Mouse (Mus musculus) forebrain, embryonic 14.5 days (tissue): ENCODE measurements around the gene Prkar1a. TPM values are rescaled to one million over a fixed set of nuclear protein-coding genes. Genes with fewer than 3 reads are reported as not detected.
A peak's percentile ranks its signal among the peaks of the same experiment; 100 is the strongest.

Source experiments
- ATAC-seq: fragments of 200-750 bp; cut with Nextera tagmentation; 2 replicates; pipeline ENCODE4 v1.8.0; 2017; ENCODE audit warnings: mild to moderate bottlenecking, moderate library complexity
- DNase-seq: peaks from one replicate; pipeline ENCODE4 v3.0.0-alpha.2; 2015; ENCODE audit warnings: low spot score
- H3K27ac ChIP-seq: fragments of 300-500 bp; sonication (generic); 2 replicates; pipeline ENCODE4 v1.5.1; 2014; ENCODE audit warnings: low read depth, mild to moderate bottlenecking, control low read depth, low read length, moderate library complexity
- H3K27me3 ChIP-seq: fragments of 300-500 bp; sonication (generic); replicated peaks from 2 replicates; pipeline ENCODE4 v1.6.1; 2014; ENCODE audit warnings: low read length, control low read depth, mixed read lengths; ENCODE audit not compliant: control insufficient read depth, insufficient read depth
- H3K36me3 ChIP-seq: fragments of 300-500 bp; sonication (generic); 2 replicates; pipeline ENCODE4 v1.6.1; 2014; ENCODE audit warnings: low read length, control low read depth; ENCODE audit not compliant: control insufficient read depth, insufficient read depth
- H3K4me1 ChIP-seq: fragments of 300-500 bp; sonication (generic); 2 replicates; pipeline ENCODE4 v1.6.1; 2014; ENCODE audit warnings: antibody characterized with exemption, low read length, control low read depth; ENCODE audit not compliant: control insufficient read depth, insufficient read depth
- H3K4me2 ChIP-seq: fragments of 300-500 bp; sonication (generic); 2 replicates; pipeline ENCODE4 v1.6.1; 2014; ENCODE audit warnings: mild to moderate bottlenecking, control low read depth, low read length
- H3K4me3 ChIP-seq: fragments of 300-500 bp; sonication (generic); 2 replicates; pipeline ENCODE4 v1.5.1; 2014; ENCODE audit warnings: low read depth, low read length, control low read depth
- H3K9ac ChIP-seq: fragments of 300-500 bp; sonication (generic); 2 replicates; pipeline ENCODE4 v1.6.1; 2014; ENCODE audit warnings: mild to moderate bottlenecking, low read length, control low read depth, moderate library complexity
- H3K9me3 ChIP-seq: fragments of 300-500 bp; sonication (generic); replicated peaks from 2 replicates; pipeline ENCODE4 v1.6.1; 2016; ENCODE audit warnings: low read length, control low read depth, mixed read lengths; ENCODE audit not compliant: control insufficient read depth
- WGBS: fragments of 180-500 bp; shearing (Covaris S2); extraction: QIAGEN DNeasy Blood & Tissue Kit; methylation state at CpG from one replicate; pipeline ENCODE4 v1.1.7; 2014; 5-methylcytosine and 5-hydroxymethylcytosine counted together
- polyA plus RNA-seq: library from polyadenylated mRNA; unstranded; fragments of >200 nt; fragmentation: Nextera tagmentation; extraction: Ambion mirVana; gene quantifications from 2 replicates; pipeline ENCODE4 v1.2.1, GENCODE M21; 2014

Gene Prkar1a
- polyA plus RNA-seq, 1 experiment from 2014 or later = 504 TPM

DNA sequence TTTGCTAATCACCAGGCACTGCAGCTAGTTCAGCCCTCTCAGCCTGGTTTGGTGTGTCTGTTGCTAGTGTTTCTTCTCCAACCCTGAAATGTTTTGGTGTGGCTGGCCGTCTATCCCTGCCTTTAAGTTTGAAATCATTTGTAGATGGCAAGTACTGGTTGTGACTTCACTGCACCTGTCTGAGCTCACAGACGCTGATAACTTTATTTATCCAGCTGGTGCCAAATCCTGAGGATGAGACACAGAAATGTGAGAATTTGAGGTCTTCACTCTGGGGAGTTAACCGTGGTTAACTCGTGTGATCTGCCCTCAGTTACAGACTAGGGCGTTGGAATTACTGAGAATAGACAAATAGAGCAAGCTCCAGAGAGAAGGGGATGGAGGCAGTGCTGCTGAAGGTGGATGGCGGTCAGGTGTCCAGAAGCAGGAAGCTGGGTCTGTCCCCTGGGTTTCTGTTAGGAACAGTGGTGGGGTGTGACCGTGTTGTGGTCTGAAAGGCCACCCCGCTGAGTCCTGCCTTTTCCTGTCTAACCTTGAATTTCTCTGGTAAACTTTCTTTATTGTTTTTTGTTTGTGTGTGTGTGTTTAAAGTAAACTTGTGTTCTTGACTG is 19.0 kb downstream of the Prkar1a start:
- Histone ChIP-seq H3K27ac (no peak overlapping the region), H3K4me2 (no peak overlapping the region), H3K36me3 (peaks cover 81% of the 10 kb centered on the region)

GRCm38 (mm10) chr11:109669149-109669708 is 20.0 kb downstream of the Prkar1a start:
- Histone ChIP-seq H3K4me1 (no peaks in the 10 kb centered on the region), H3K4me2 (no peak overlapping the region), H3K4me3 (no peak overlapping the region), H3K27ac (no peak overlapping the region), H3K27me3 (no peaks in the 10 kb centered on the region), H3K9ac (no peak overlapping the region), H3K9me3 (no peaks in the 10 kb centered on the region), H3K36me3 (peaks cover 71% of the 10 kb centered on the region)
- ATAC-seq = no peak
- WGBS = 90% methylated on average over 8 of the region's 8 CpGs
- DNase-seq = no peak

More for the DNA sequence above, 19.0 kb downstream of the Prkar1a start:
- H3K27me3 ChIP-seq = no peaks in the 10 kb centered on the region
- DNase-seq = no peak
- H3K4me3 ChIP-seq = no peak overlapping the region
- 88% methylated on average over 8 of the region's 8 CpGs for WGBS
- no peaks in the 10 kb centered on the region for H3K4me1 ChIP-seq
- no peak for ATAC-seq
- no peak overlapping the region for H3K9ac ChIP-seq
- no peaks in the 10 kb centered on the region for H3K9me3 ChIP-seq

- peaks cover 60% of the 10 kb centered on the region for H3K36me3 ChIP-seq
- DNase-seq = peak; percentile 93
- H3K9ac ChIP-seq = no peak overlapping the region
- no peak overlapping the region for H3K27ac ChIP-seq
- H3K4me2 ChIP-seq = no peak overlapping the region
- WGBS = 71% methylated on average over 14 of the region's 14 CpGs
- ATAC-seq = peak; percentile 68
- no peaks in the 10 kb centered on the region for H3K9me3 ChIP-seq
- H3K27me3 ChIP-seq = no peaks in the 10 kb centered on the region
- no peaks in the 10 kb centered on the region for H3K4me1 ChIP-seq
- no peak overlapping the region for H3K4me3 ChIP-seq
Measured at GRCm38 (mm10) chr11:109670026-109670916, 21.1 kb downstream of the Prkar1a start.

DNA sequence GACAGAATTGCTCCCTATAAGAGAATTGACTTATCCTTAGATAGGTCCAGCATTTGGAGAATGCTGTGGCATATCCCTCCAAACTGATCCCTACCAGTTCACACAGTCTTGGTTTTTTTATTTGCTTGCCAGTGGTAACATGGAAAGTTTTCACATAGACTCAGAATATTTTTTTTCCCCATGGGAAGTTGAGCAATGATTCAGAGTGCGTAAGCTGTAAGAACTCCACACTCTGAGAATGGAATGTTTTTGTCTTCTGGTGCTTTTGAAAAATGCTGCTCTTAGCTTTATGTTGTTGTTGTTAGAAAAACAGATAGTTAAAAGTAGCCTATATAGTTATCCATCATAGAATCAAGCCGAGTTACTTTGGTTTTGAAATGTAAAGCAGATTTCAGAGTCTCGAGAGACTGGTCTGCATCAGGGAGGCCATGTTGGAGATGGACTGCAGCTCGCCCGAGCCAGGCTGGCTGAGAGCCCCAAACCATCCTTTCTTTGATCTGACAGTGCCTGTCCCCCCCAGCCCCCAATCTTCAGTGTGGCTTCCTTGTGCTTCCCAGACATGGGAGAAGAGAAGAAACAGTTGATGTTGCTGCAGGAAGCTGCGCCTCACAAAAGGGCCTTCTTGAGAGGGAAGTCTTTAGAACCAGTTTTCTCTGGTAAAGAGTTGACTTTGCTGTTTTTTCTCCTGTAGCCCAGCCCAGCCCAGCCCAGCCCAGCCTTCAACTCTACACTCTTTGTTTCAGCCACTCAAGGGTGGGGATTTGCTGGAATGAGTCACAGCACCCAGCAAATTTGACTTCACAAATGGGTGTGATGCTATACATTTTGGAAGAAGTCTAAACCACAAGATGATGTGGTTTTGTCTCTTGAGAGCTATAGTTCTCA is 22.2 kb downstream of the Prkar1a start:
- Histone ChIP-seq H3K36me3 (peaks cover 49% of the 10 kb centered on the region), H3K9me3 (no peaks in the 10 kb centered on the region), H3K4me2 (no peak overlapping the region), H3K27ac (no peak overlapping the region), H3K4me3 (no peak overlapping the region), H3K9ac (no peak overlapping the region), H3K27me3 (no peaks in the 10 kb centered on the region), H3K4me1 (no peaks in the 10 kb centered on the region)
- 88% methylated on average over 6 of the region's 6 CpGs for WGBS
- ATAC-seq (no peak), DNase-seq (no peak)

DNA sequence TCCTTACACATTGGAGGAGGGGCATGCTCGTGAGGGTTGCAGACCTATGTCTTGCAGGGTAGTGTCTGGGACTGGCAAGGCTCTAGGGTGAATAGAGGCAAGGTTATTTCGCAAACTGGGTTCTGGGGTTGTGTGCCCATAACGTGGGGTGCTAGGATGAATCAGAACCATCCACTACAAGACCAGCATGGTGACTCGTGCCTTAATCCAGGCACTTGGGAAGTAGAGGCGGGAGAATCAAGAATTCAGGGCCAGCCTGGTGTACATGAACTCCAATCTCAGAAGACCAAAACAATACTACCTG is 22.8 kb downstream of the Prkar1a start:
- H3K36me3 ChIP-seq = peaks cover 43% of the 10 kb centered on the region
- H3K4me2 ChIP-seq = no peak overlapping the region
- H3K4me1 ChIP-seq = no peaks in the 10 kb centered on the region
- no peaks in the 10 kb centered on the region for H3K9me3 ChIP-seq
- ATAC-seq (no peak), DNase-seq (no peak)
- H3K27me3 ChIP-seq = no peaks in the 10 kb centered on the region
- WGBS = 88% methylated on average over 5 of the region's 5 CpGs
- no peak overlapping the region for H3K27ac ChIP-seq
- no peak overlapping the region for H3K9ac ChIP-seq
- H3K4me3 ChIP-seq = no peak overlapping the region

- no peaks in the 10 kb centered on the region for H3K27me3 ChIP-seq
- H3K4me2 ChIP-seq = no peak overlapping the region
- H3K4me1 ChIP-seq = no peaks in the 10 kb centered on the region
- H3K27ac ChIP-seq = no peak overlapping the region
- ATAC-seq = no peak
- H3K9me3 ChIP-seq = no peaks in the 10 kb centered on the region
- no peak for DNase-seq
- H3K36me3 ChIP-seq = peaks cover 39% of the 10 kb centered on the region
- H3K9ac ChIP-seq = no peak overlapping the region
- 87% methylated on average over 8 of the region's 8 CpGs for WGBS
- H3K4me3 ChIP-seq = no peak overlapping the region
Measured at GRCm38 (mm10) chr11:109672396-109672795, 23.2 kb downstream of the Prkar1a start.

DNA sequence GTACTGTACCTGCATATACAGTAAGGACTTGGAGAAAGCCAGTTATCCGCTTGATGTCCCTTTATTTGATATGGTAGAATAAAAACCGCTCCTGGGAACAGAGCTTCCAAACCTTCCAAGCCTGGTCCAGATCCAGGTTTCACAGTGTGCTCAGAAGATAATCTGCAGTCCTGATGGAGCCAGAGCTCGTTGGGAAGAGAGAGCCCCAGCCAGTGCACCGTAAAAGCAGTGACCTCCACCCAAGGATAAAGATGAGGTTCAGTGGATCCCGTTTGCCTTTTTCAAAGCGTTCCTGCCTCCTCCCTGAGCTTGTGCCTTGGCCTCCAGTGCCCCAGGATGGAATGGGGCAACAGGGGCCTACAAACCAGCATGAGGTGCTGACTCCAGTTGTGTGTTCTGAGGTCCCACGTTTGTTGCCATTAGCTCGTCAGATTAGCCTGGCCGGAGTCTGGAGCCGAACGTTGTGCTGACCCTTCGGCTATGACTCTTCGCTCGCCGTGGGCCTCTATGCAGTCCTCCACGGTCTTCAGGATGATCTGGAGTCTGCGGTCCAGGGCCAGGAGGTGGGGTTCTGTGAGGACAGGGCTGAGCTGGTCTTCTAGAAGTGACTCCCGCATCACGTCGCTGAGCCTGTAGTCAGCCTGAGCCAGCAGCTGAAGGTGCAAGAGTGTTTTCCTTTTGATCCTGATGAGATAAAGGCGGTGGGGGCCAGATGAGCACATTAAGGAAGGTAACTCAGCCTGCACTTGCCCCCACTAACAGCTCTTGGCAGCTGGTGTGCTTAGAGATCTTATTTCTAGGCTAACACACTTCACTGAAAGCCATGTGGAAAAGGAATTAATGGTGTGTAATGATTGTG is 23.9 kb downstream of the Prkar1a start:
- DNase-seq (no peak), ATAC-seq (no peak)
- Histone ChIP-seq H3K4me1 (no peaks in the 10 kb centered on the region), H3K9ac (no peak overlapping the region), H3K4me2 (no peak overlapping the region), H3K4me3 (no peak overlapping the region), H3K27ac (no peak overlapping the region), H3K27me3 (no peaks in the 10 kb centered on the region), H3K36me3 (peaks cover 32% of the 10 kb centered on the region), H3K9me3 (no peaks in the 10 kb centered on the region)
- 80% methylated on average over 21 of the region's 21 CpGs for WGBS

DNA sequence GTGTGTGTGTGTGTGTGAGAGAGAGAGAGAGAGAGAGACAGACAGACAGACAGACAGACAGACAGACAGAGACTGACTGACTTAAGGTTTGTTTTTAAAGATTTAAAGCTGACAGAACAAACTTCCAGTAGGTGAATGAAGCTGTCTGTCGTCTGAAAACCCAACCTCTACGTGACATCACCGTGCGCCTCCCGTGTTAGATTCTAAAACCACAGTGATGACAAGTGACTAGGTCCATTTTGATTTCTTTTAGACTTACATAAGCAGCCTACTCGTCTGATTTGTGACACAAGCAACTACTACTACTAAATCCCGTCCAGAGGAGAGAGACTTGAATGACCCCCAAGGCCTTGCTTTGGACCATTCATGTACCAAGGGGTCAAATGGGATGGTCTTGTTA is 24.5 kb downstream of the Prkar1a start:
- 90% methylated on average over 7 of the region's 7 CpGs for WGBS
- no peaks in the 10 kb centered on the region for H3K27me3 ChIP-seq
- ATAC-seq = no peak

More for the DNA sequence above, 24.5 kb downstream of the Prkar1a start:
- no peak overlapping the region for H3K27ac ChIP-seq
- no peaks in the 10 kb centered on the region for H3K4me1 ChIP-seq
- no peak for DNase-seq
- no peak overlapping the region for H3K4me3 ChIP-seq
- peaks cover 26% of the 10 kb centered on the region for H3K36me3 ChIP-seq
- no peaks in the 10 kb centered on the region for H3K9me3 ChIP-seq
- H3K4me2 ChIP-seq = no peak overlapping the region
- H3K9ac ChIP-seq = no peak overlapping the region
